Mouse (Mus musculus): ENCODE measurements around the gene Otx2. TPM values are rescaled to one million over a fixed set of nuclear protein-coding genes. Genes with fewer than 3 reads are reported as not detected.
A peak's percentile ranks its signal among the peaks of the same experiment; 100 is the strongest.

Otx2 gene
- polyA plus RNA-seq, 1 experiment from 2014 or later: not detected

DNA sequence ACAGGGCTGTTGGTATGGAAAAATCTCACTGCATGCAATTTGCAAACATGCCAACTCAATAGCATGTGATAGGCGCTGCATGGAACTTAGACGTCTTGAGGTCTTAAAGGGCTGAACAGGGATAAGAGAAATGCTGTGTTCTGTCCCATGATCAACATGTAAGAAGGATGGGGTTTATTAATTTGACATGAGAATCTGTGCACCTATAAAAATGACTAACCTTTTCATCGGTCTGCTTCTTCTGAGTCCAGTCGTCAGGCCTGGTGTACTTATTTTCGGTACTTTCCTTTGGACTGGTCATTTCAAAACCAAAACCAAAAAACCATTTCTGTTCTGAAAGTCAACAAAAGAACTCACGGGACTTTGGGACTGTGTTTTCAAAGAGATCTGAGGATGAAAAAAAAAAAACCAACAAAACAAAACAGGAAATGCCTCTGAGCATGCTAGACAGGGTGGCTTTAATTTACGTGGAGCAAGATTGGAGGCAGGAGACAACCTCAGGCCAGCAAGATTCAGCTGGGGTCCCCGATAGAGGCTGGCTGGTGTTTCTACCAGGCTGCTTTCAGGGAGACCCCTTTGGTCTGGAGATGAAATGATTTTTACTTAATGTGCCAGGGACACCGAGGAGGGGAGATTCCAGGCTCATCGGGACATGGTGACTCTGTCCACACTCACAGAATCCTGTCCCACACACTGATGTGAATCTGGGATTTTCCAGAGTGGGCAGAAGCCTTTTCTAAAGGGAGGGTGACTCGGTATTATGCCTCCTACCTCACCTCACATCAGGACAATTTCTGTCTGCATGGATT lies 36.6 kb upstream of the Otx2 start:
- WGBS: 60% methylated on average over 11 of the region's 11 CpGs
- H3K9me3 ChIP-seq (ENCODE audit: control insufficient read depth, low read length): no peaks in the 10 kb centered on the region
- H3K9ac ChIP-seq (ENCODE audit: low read length): no peak overlapping the region
- ATAC-seq (ENCODE audit: low FRiP score, low TSS enrichment) (no peak), DNase-seq (ENCODE audit: low spot score) (no peak)
- no peaks in the 10 kb centered on the region for H3K36me3 ChIP-seq (ENCODE audit: control insufficient read depth, insufficient read depth, low read length)
- TF ChIP-seq EP300 (optimal IDR thresholded peaks at IDR 0.05) (no peak), CTCF (IDR thresholded peaks at IDR 0.05; ENCODE audit: low read depth) (no peak)
- no peaks in the 10 kb centered on the region; the same call in none of the 2 replicates for H3K27me3 ChIP-seq (ENCODE audit: control insufficient read depth, insufficient read depth, low read length)
- no peak overlapping the region for H3K4me2 ChIP-seq (replicated peaks; ENCODE audit: low read depth)
- H3K4me1 ChIP-seq (replicated peaks; ENCODE audit: control insufficient read depth, insufficient read depth): no peaks in the 10 kb centered on the region
- H3K27ac ChIP-seq (replicated peaks): no peak overlapping the region
- H3K4me3 ChIP-seq (ENCODE audit: low read depth, low read length): peak overlapping the region; percentile 14; the same call in 1 of the 2 replicates

DNA sequence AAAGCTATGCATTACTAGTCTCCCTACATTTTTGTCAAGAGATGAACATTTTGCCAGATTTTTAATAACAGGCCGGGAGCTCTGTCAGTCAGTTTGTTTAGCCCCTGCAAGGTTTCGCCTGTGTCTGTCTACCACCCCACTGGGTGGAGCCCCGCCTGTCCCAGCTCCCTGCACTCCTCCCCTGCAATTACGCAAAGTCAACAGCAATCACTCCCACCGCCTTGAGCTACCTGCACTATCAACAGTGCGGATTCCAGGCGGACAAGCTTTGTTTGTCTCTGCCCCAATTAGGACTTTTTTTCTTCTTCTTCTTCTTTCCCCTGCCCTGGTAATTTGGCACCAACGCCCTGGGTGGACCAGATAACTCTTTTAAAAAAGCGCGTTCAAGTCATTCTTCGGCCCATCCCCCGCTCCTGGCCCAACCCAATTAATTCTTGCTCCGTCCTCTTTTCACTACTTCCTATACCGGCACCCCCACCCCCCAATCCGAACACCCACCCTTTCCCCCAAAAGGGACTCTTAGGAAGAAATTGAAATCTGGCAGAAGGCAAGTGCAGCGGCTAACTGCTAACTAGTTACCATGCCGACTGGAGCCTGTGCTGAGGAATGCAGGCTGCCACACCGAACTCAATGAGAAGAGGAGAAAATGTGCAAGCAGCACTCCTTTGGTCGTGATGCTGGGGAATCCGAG lies 35.9 kb upstream of the Otx2 start:
- H3K9me3 ChIP-seq (ENCODE audit: control insufficient read depth, low read length): no peaks in the 10 kb centered on the region
- 4% methylated on average over 20 of the region's 20 CpGs for WGBS
- no peaks in the 10 kb centered on the region for H3K4me1 ChIP-seq (replicated peaks; ENCODE audit: control insufficient read depth, insufficient read depth)
- H3K4me3 ChIP-seq (ENCODE audit: low read depth, low read length): peak overlapping the region; percentile 14; the same call in 1 of the 2 replicates
- TF ChIP-seq CTCF (IDR thresholded peaks at IDR 0.05; ENCODE audit: low read depth) (no peak), EP300 (optimal IDR thresholded peaks at IDR 0.05) (no peak)
- no peaks in the 10 kb centered on the region; the same call in none of the 2 replicates for H3K27me3 ChIP-seq (ENCODE audit: control insufficient read depth, insufficient read depth, low read length)
- no peak overlapping the region for H3K9ac ChIP-seq (ENCODE audit: low read length)
- peak; percentile 28 for DNase-seq (ENCODE audit: low spot score)
- peak overlapping the region; percentile 29; the same call in 1 of the 2 replicates for H3K4me2 ChIP-seq (replicated peaks; ENCODE audit: low read depth)
- no peak for ATAC-seq (ENCODE audit: low FRiP score, low TSS enrichment)
- no peak overlapping the region for H3K27ac ChIP-seq (replicated peaks)
- H3K36me3 ChIP-seq (ENCODE audit: control insufficient read depth, insufficient read depth, low read length): no peaks in the 10 kb centered on the region

DNA sequence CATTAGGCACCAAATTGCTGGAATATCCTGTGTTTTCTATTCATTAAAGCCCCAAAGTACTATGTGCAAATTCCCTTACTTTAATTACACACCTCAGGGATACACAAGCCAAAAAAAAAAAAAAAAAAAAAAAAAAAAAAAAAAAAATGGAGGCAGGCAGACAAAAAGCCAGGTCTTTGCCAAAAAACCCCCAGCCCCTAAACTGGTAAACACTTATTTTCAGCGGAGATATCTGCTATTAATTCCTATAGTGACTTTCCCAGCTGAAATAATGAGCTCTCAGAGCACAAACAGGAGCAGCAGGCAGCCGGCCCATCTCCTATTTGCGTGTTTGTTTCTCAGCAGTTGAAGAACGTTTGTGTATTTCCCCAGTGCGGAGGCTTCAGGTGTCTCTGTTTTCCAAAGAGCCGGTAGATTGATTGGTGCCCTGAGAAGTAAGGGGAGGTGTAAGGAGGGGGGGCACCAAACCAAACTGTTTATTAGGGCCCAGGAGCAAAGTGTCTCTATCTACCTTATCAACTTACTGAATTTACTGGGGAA lies 34.3 kb upstream of the Otx2 start:
- no peak for DNase-seq (ENCODE audit: low spot score)
- Histone ChIP-seq H3K4me2 (replicated peaks; ENCODE audit: low read depth) (no peak overlapping the region), H3K36me3 (ENCODE audit: control insufficient read depth, insufficient read depth, low read length) (no peaks in the 10 kb centered on the region), H3K27ac (replicated peaks) (no peak overlapping the region), H3K4me3 (ENCODE audit: low read depth, low read length) (no peak overlapping the region), H3K9ac (ENCODE audit: low read length) (no peak overlapping the region), H3K4me1 (replicated peaks; ENCODE audit: control insufficient read depth, insufficient read depth) (no peaks in the 10 kb centered on the region), H3K9me3 (ENCODE audit: control insufficient read depth, low read length) (no peaks in the 10 kb centered on the region), H3K27me3 (ENCODE audit: control insufficient read depth, insufficient read depth, low read length) (no peaks in the 10 kb centered on the region; the same call in none of the 2 replicates)
- ATAC-seq (ENCODE audit: low FRiP score, low TSS enrichment): no peak
- TF ChIP-seq EP300 (optimal IDR thresholded peaks at IDR 0.05) (no peak), CTCF (IDR thresholded peaks at IDR 0.05; ENCODE audit: low read depth) (no peak)
- WGBS: 11% methylated on average over 6 of the region's 6 CpGs

DNA sequence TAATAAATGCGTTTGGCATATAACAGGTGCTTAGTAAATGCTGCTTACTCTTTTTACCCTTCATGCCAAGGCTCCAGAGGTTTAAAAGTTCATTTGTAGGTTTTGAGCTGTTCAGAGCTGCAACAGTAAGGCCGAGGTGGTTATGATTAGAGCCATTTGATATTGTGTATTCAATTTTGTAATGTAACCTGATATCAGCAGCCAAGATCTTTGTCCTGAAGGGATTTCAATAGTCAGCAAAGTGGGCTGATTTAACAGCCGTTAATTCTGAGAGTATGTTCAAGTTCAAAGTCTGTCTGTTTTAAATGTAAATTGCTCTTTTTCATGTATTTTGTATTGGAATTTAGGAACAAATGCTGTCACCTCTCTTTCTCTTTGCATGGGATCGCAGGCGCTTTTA lies 33.8 kb upstream of the Otx2 start:
- Histone ChIP-seq H3K27ac (replicated peaks) (no peak overlapping the region), H3K4me2 (replicated peaks; ENCODE audit: low read depth) (no peak overlapping the region), H3K9me3 (ENCODE audit: control insufficient read depth, low read length) (no peaks in the 10 kb centered on the region), H3K36me3 (ENCODE audit: control insufficient read depth, insufficient read depth, low read length) (no peaks in the 10 kb centered on the region), H3K4me1 (replicated peaks; ENCODE audit: control insufficient read depth, insufficient read depth) (no peaks in the 10 kb centered on the region), H3K27me3 (ENCODE audit: control insufficient read depth, insufficient read depth, low read length) (no peaks in the 10 kb centered on the region; the same call in none of the 2 replicates), H3K4me3 (ENCODE audit: low read depth, low read length) (no peak overlapping the region), H3K9ac (ENCODE audit: low read length) (no peak overlapping the region)
- WGBS: 56% methylated on average over 5 of the region's 5 CpGs
- TF ChIP-seq CTCF (IDR thresholded peaks at IDR 0.05; ENCODE audit: low read depth): no peak
- no peak for TF ChIP-seq EP300 (optimal IDR thresholded peaks at IDR 0.05)
- ATAC-seq (ENCODE audit: low FRiP score, low TSS enrichment) (no peak), DNase-seq (ENCODE audit: low spot score) (no peak)

DNA sequence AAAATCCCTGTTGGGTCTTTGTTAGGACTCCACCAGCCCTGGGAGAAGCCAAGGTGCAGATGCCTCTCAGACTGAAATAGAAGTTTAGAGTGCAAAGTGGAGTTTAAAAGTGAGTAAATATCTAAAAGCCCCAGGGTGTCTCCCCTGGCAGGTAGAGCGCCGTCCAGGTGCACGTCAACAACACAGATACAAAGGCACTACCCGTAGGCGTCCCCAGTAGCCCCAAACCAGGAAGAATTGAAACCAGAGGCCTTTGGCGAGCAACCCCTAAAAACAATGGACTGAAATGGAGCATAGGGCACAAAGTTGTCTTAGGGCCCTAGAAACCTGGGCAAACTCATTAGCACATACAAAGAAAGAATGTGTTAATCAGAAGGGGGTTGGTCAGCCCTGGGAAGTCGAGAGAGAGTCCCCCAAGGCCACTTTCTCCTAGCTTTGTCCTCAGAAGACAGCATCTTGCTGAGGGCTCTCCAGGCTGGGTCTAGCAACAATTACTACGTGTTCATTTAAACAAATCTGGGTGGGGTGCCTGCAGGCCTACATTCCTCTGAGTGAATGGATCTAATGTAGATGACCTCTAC lies 27.3 kb upstream of the Otx2 start:
- Histone ChIP-seq H3K4me1 (replicated peaks; ENCODE audit: control insufficient read depth, insufficient read depth) (no peaks in the 10 kb centered on the region), H3K27ac (replicated peaks) (no peak overlapping the region), H3K36me3 (ENCODE audit: control insufficient read depth, insufficient read depth, low read length) (no peaks in the 10 kb centered on the region), H3K9ac (ENCODE audit: low read length) (no peak overlapping the region), H3K4me3 (ENCODE audit: low read depth, low read length) (no peak overlapping the region), H3K27me3 (ENCODE audit: control insufficient read depth, insufficient read depth, low read length) (no peaks in the 10 kb centered on the region), H3K9me3 (ENCODE audit: control insufficient read depth, low read length) (no peaks in the 10 kb centered on the region), H3K4me2 (replicated peaks; ENCODE audit: low read depth) (no peak overlapping the region)
- 49% methylated on average over 8 of the region's 8 CpGs for WGBS
- no peak for DNase-seq (ENCODE audit: low spot score)
- ATAC-seq (ENCODE audit: low FRiP score, low TSS enrichment): no peak
- TF ChIP-seq EP300 (optimal IDR thresholded peaks at IDR 0.05): no peak
- TF ChIP-seq CTCF (IDR thresholded peaks at IDR 0.05; ENCODE audit: low read depth): no peak
